Comparison of ENCODE assay signal across 25 mouse cellular contexts in the genomic region with DNA sequence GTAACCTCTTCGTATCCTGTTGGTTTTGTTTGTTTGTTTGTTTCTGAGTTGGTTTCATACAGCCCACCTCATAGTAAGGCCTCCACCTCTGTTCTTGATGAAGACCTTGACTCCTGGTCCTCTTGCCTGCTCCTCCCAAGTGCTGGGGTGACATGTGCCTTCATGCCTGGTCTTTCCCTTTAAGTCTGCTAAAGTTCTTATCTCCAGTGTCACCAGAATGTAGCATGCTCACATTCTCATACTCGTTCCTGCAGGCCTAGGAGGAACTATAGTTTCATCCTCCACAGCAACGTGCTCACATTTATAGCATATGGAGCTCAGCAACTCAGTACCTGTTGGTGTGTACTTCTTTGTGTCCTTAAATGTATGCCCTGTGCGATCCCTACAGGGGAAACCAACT. TPM values are rescaled to one million over a fixed set of nuclear protein-coding genes. Genes with fewer than 3 reads are reported as not detected.
DNase-seq lines count a peak whose midpoint lies in the region; ATAC-seq lines count a peak whose summit lies in the region.
"Had no signal": no experiment of that assay in that cellular context is flagged by ENCODE, and none has a peak within 500 bp of the region (broad histone marks: within the 10 kb centered on the region; RNA-seq: fewer than 3 reads in every experiment).

No protein-coding gene starts in this region.

- intact Hi-C loops in heart, postnatal 36 days (cut with DNase I): loop anchor here (5.0 kb wide), 3 partner anchors 180 to 385 kb away; no protein-coding TSS in a partner anchor

- peaks cover 14% of the 10 kb centered on the region; the same call in 1 of the 2 replicates for H3K36me3 ChIP-seq in kidney, embryonic 14.5 days (ENCODE audit: control insufficient read depth, insufficient read depth, low read length)
- no peaks in the 10 kb centered on the region for H3K36me3 ChIP-seq in midbrain, embryonic 11.5 days (ENCODE audit: control insufficient read depth, insufficient read depth, low read length)
- H3K36me3 ChIP-seq in midbrain, embryonic 13.5 days: peaks cover 16% of the 10 kb centered on the region

- DNase-seq in heart, adult 11 months: peak; percentile 70
- no peak for DNase-seq in heart, postnatal 36 days
- DNase-seq in kidney, postnatal 10 days: no peak
- DNase-seq in midbrain, embryonic 11.5 days (ENCODE audit: low spot score, missing footprints): peak; percentile 81
- no peak for DNase-seq in lung, adult 18-20 months
- DNase-seq: adrenal gland, adult 8-10 months; adrenal gland, postnatal 14 days; adrenal gland, postnatal 36 days; B cell, adult 2 months; cerebellum, adult 11-12 months; cerebellum, adult 2 months; cerebellum, adult 9-10 months; cerebellum, postnatal 10 days; cerebellum, postnatal 25 days had no signal

- H3K4me1 ChIP-seq in kidney, embryonic 14.5 days (ENCODE audit: control insufficient read depth, insufficient read depth, low read length): peaks cover 15% of the 10 kb centered on the region; the same call in 1 of the 2 replicates
- 0 out of 2 replicates have a peak, but pooled peaks cover 2% of the 10 kb centered on the region for H3K4me1 ChIP-seq in midbrain, embryonic 11.5 days (ENCODE audit: control insufficient read depth, insufficient read depth, low read length)
- peaks cover 5% of the 10 kb centered on the region for H3K4me1 ChIP-seq in midbrain, embryonic 13.5 days (replicated peaks)
- H3K4me1 ChIP-seq: forebrain, embryonic 13.5 days had no signal

- ATAC-seq in kidney, embryonic 14.5 days (ENCODE audit: low FRiP score, low TSS enrichment): no peak
- ATAC-seq in midbrain, embryonic 11.5 days (ENCODE audit: low FRiP score): no peak
- no peak for ATAC-seq in midbrain, embryonic 13.5 days
- ATAC-seq: activated CD4-positive, CD25-positive, alpha-beta regulatory T cell, adult 4 months; CD4-positive, CD25-positive, alpha-beta regulatory T cell, adult 4 months; forebrain, embryonic 13.5 days; forebrain, embryonic 15.5 days; Patski had no signal

- H3K4me3 ChIP-seq in kidney, embryonic 14.5 days (ENCODE audit: low read length): no peak overlapping the region
- no peak overlapping the region for H3K4me3 ChIP-seq in midbrain, embryonic 11.5 days (ENCODE audit: low read depth, low read length)
- no peak overlapping the region for H3K4me3 ChIP-seq in midbrain, embryonic 13.5 days (replicated peaks)
- H3K4me3 ChIP-seq: embryonic facial prominence, embryonic 10.5 days; embryonic facial prominence, embryonic 12.5 days; forebrain, embryonic 13.5 days; forebrain, embryonic 15.5 days had no signal

- no peak overlapping the region for H3K27ac ChIP-seq in kidney, embryonic 14.5 days (ENCODE audit: low read depth, low read length)
- H3K27ac ChIP-seq in midbrain, embryonic 11.5 days (ENCODE audit: low read depth, low read length): no peak overlapping the region
- H3K27ac ChIP-seq in midbrain, embryonic 13.5 days: no peak overlapping the region
- H3K27ac ChIP-seq: embryonic facial prominence, embryonic 10.5 days; embryonic facial prominence, embryonic 12.5 days; forebrain, embryonic 13.5 days; forebrain, embryonic 15.5 days had no signal

- H3K27me3 ChIP-seq in kidney, embryonic 14.5 days (ENCODE audit: control insufficient read depth, insufficient read depth, low read length): no peaks in the 10 kb centered on the region
- H3K27me3 ChIP-seq in midbrain, embryonic 11.5 days (ENCODE audit: control insufficient read depth, insufficient read depth, low read length): no peaks in the 10 kb centered on the region
- peaks cover 19% of the 10 kb centered on the region for H3K27me3 ChIP-seq in midbrain, embryonic 13.5 days
- H3K27me3 ChIP-seq: CH12.LX; embryonic facial prominence, embryonic 12.5 days; forebrain, embryonic 13.5 days; forebrain, embryonic 15.5 days; Patski had no signal

- 80% methylated on average over 4 of the region's 4 CpGs for WGBS in kidney, embryonic 14.5 days
- WGBS in midbrain, embryonic 11.5 days: 82% methylated on average over 4 of the region's 4 CpGs
- 84% methylated on average over 4 of the region's 4 CpGs for WGBS in midbrain, embryonic 13.5 days

- no peaks in the 10 kb centered on the region for H3K9me3 ChIP-seq in kidney, embryonic 14.5 days (ENCODE audit: control insufficient read depth, low read length)
- H3K9me3 ChIP-seq in midbrain, embryonic 11.5 days (ENCODE audit: control insufficient read depth, low read length): no peaks in the 10 kb centered on the region
- no peaks in the 10 kb centered on the region for H3K9me3 ChIP-seq in midbrain, embryonic 13.5 days
- H3K9me3 ChIP-seq: embryonic facial prominence, embryonic 10.5 days; embryonic facial prominence, embryonic 12.5 days; forebrain, embryonic 13.5 days; forebrain, embryonic 15.5 days; G1E had no signal

- no peak overlapping the region for H3K4me2 ChIP-seq in kidney, embryonic 14.5 days (replicated peaks; ENCODE audit: low read depth, low read length)
- H3K4me2 ChIP-seq in midbrain, embryonic 11.5 days: no peak overlapping the region
- H3K4me2 ChIP-seq in midbrain, embryonic 13.5 days (replicated peaks): no peak overlapping the region
- H3K4me2 ChIP-seq: embryonic facial prominence, embryonic 12.5 days; forebrain, embryonic 13.5 days; forebrain, embryonic 15.5 days had no signal

- peak overlapping the region; percentile 2; the same call in 1 of the 2 replicates for H3K9ac ChIP-seq in kidney, embryonic 14.5 days (ENCODE audit: low read depth, low read length)
- no peak overlapping the region for H3K9ac ChIP-seq in midbrain, embryonic 11.5 days (ENCODE audit: low read length)
- H3K9ac ChIP-seq in midbrain, embryonic 13.5 days (replicated peaks): no peak overlapping the region
- H3K9ac ChIP-seq: embryonic facial prominence, embryonic 12.5 days; forebrain, embryonic 13.5 days; forebrain, embryonic 15.5 days had no signal

RNA-seq across cellular contexts. Expression of a gene that starts 26.3 kb away (rescaled TPM):
- total RNA-seq in heart, postnatal 36 days (2021): 10 to 100 TPM; 37.7 to 39.7 TPM
- 120 and 136 TPM in 2 replicates for polyA plus RNA-seq in kidney, embryonic 14.5 days (2014; fragmentation: Nextera tagmentation; extraction: Ambion mirVana)
- polyA plus RNA-seq in midbrain, embryonic 11.5 days (2014; fragmentation: Nextera tagmentation; extraction: Ambion mirVana): 122 and 127 TPM in 2 replicates
- polyA plus RNA-seq in midbrain, embryonic 13.5 days (2015; fragmentation: Nextera tagmentation; extraction: Ambion mirVana): 103 TPM in 2 replicates

RNA-seq across cellular contexts. Expression of a gene that starts 38.8 kb away (rescaled TPM):
- total RNA-seq in heart, postnatal 36 days (2021): 1,000 to 10,000 TPM; 1,777 to 1,954 TPM
- 10.7 and 22.1 TPM in 2 replicates for polyA plus RNA-seq in kidney, embryonic 14.5 days (2014; fragmentation: Nextera tagmentation; extraction: Ambion mirVana)
- polyA plus RNA-seq in midbrain, embryonic 11.5 days (2014; fragmentation: Nextera tagmentation; extraction: Ambion mirVana): 27.6 and 29.1 TPM in 2 replicates
- polyA plus RNA-seq in midbrain, embryonic 13.5 days (2015; fragmentation: Nextera tagmentation; extraction: Ambion mirVana): 46.6 and 48.0 TPM in 2 replicates

Comparison
In these comparisons a context has a peak if more than half of its experiments do, and no peak if none do; other contexts are left out.
1. DNase-seq: peak in heart, adult 11 months (single experiment) and midbrain, embryonic 11.5 days (single experiment); none in heart, postnatal 36 days (0 of 2), kidney, postnatal 10 days (single experiment) and lung, adult 18-20 months (0 of 2).